Mouse (Mus musculus) gastrocnemius, adult 2 months (tissue): ENCODE measurements around the gene Coq10a. TPM values are rescaled to one million over a fixed set of nuclear protein-coding genes. Genes with fewer than 3 reads are reported as not detected.
A peak's percentile ranks its signal among the peaks of the same experiment; 100 is the strongest.

Source experiments
- DNase-seq: peaks from one replicate; pipeline ENCODE4 v3.0.0; 2022
- H3K27ac ChIP-seq: fragments of 200-600 bp; 2 replicates; pipeline ENCODE4 v1.8.1; 2022; ENCODE audit warnings: mild to moderate bottlenecking
- H3K4me3 ChIP-seq: fragments of 200-600 bp; 2 replicates; pipeline ENCODE4 v1.8.1; 2022; ENCODE audit warnings: mild to moderate bottlenecking, moderate library complexity
- CTCF ChIP-seq: fragments of 200-600 bp; IDR thresholded peaks from 2 replicates; pipeline ENCODE4 v1.8.1; 2022; ENCODE audit warnings: antibody characterized with exemption, mild to moderate bottlenecking, moderate library complexity
- intact Hi-C: fragments of 180-260 bp; cut with DNase I; formaldehyde crosslinking; loops from one replicate; pipeline ENCODE4 v1.15.1; 2025
- long read RNA-seq, 2 experiments: library from polyadenylated mRNA; stranded (forward); transcript quantifications; one replicate each; pipeline ENCODE4 v2.0.0; 2021
- total RNA-seq, 2 experiments: library from RNA; stranded (reverse); gene quantifications; 2 replicates each; pipeline ENCODE4 v1.2.3; 2021

The Coq10a gene
- total RNA-seq, result 100 to 1,000 TPM; 447 to 542 TPM
- long read RNA-seq, experiment 1, transcript Coq10a-207 (5 exons, 1,434 nt), result major isoform, 545 of 615 reads
- long read RNA-seq, experiment 1, transcript Coq10a-205 (5 exons, 1,307 nt), result minor isoform, 16 of 615 reads
- long read RNA-seq, experiment 1, transcript Coq10a-201 (5 exons, 1,421 nt), result minor isoform, 14 of 615 reads
- long read RNA-seq, experiment 1, partial matches to known transcripts, result 10 of 615 reads
- long read RNA-seq, experiment 1, other reads (novel, unspliced or antisense), result 30 of 615 reads
- long read RNA-seq, experiment 2, transcript Coq10a-205 (5 exons, 1,307 nt), result minor isoform, 23 of 858 reads
- long read RNA-seq, experiment 2, transcript Coq10a-201 (5 exons, 1,421 nt), result minor isoform, 17 of 858 reads
- long read RNA-seq, experiment 2, transcript Coq10a-207 (5 exons, 1,434 nt), result major isoform, 768 of 858 reads
- long read RNA-seq, experiment 2, partial matches to known transcripts, result 17 of 858 reads
- long read RNA-seq, experiment 2, other reads (novel, unspliced or antisense), result 33 of 858 reads

DNA sequence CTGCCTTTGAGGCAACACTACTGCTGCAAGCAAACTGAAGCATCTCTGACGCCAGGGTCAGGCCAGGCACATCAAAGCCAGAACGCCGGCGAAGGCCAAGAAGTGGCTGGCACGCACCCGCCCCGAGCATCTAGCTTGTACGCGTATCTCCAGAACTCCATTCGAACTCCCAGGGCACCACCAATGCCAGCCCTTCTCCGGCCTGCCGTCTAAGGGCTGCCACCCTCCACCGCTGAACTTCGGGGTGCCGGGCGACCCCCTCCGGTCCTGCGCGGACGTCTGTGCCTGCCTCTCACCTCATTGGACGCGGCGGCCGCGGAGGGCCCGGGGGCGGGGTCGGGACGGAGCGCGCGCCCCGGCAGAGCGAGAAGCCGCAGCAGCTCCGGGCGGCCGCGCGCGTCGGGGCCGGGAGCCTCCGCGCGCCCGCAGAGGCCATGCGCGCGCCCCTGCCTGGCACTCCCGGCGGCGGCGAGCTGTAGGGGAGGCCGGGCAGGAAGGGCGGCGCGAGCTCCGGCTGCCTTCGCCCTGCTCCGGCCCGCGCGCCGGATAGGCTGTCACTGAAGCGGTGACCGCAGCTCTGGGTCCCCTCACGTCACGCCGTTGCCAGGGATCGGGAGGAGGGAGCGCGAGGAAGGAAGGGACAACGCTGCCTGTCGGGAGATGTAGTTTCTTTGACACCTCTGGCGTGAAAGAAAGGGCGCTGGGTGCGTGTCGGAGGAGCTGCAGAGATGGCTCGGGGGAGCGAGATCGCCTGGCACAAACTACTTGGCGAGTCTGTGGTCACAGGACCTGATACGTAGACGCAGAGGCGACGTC, at the start of gene Coq10a:
Gene Coq10a, minus strand, starts transcription at position 596 of the 816 bp plus-strand sequence.
- DNase-seq, result peak; percentile 96
- Histone ChIP-seq H3K4me3 (peak within 1 kb of the TSS; percentile 89), H3K27ac (peak within 1 kb of the TSS; percentile 96)
- TF ChIP-seq CTCF, result no peak
- intact Hi-C loops, result no loop called here

DNA sequence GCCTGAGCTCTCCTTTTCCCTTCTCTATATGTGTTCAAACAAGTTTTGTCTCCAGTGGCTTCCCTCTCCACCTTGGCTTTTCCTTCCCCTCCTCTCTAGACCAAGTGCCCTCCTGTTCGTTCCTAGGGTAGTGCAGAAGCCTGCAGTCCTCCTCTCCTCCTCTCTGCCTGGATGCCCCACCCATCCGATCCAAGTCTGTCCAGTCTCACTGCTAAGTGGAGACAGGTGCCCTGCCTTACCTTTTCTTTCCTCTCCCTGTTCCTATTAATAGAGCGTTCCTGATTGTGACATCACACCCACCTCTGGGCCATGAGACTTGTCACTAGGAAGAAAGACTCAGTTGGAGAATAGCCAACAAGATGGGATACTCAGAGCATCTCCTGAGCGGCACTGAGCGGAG, 46.1 kb upstream of the Coq10a start:
- intact Hi-C loops, result no loop called here

DNA sequence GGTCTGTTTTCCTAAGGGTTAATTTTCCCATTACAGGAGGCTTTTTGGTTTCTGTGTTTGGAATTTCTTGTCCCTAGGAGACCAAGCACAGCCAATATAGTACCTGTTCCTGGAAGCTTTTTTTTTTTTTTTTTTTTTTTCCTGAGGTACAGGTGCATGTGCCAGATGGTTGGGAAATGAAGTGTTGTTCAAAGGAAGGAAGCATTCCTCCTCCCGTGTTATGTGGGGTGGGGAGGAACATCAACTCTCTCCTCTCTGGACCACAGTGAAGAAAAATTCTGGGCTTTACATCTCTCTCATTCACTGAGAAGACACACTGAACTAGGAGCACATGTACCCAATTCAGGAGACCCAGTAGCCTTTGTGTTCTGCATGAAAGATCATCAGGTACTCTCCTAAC, 44.3 kb upstream of the Coq10a start:
- intact Hi-C loops, result no loop called here
- no peak for TF ChIP-seq CTCF
- no peak overlapping the region for H3K4me3 ChIP-seq
- DNase-seq, result no peak
- H3K27ac ChIP-seq, result no peak overlapping the region

More for the DNA sequence above, 46.1 kb upstream of the Coq10a start:
- Histone ChIP-seq H3K27ac (no peak overlapping the region), H3K4me3 (no peak overlapping the region)
- no peak for TF ChIP-seq CTCF
- no peak for DNase-seq

DNA sequence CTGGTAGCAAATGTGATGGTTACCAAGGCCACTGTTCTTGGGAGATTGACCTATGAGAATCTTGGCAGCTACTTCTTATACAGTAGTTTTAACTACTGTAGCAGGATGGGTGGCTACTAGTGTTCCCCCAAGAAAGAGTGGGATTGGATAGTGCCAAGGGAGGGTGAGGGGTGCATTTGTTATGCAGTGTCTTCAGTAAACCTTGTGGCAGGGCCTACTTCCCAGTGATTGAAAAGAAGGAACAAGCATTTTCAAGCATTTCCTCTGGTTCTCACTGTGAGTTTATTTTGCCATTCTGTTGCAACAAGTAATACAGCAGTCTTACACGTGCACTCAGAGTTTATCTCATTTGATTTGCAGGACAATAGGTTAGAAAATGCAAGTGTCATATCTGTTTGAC, 43.8 kb upstream of the Coq10a start:
- no peak for TF ChIP-seq CTCF
- no peak overlapping the region; the same call in 1 of the 2 replicates for H3K27ac ChIP-seq
- intact Hi-C loops, result no loop called here
- no peak for DNase-seq
- peak overlapping the region; percentile 70 for H3K4me3 ChIP-seq

DNA sequence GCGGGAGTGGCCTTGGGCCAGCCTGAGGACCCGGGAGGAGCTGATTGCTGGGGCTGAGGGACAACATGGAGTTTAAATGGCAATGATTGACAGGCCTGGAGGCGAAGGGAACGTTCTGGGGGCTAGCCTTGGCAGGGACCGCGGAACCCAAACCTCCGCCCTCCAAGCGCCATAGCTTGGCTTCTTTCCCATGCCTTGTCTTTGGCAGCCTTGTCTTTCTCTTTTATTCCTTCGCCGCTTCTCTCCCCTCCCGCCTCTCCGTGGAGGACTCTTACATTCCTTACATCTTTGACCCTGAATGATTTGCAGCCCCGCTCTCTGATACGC, 43.2 kb upstream of the Coq10a start:
- H3K4me3 ChIP-seq, result peak overlapping the region; percentile 70
- H3K27ac ChIP-seq, result peak overlapping the region; percentile 92
- intact Hi-C loops, result no loop called here
- DNase-seq, result no peak
- no peak for TF ChIP-seq CTCF

DNA sequence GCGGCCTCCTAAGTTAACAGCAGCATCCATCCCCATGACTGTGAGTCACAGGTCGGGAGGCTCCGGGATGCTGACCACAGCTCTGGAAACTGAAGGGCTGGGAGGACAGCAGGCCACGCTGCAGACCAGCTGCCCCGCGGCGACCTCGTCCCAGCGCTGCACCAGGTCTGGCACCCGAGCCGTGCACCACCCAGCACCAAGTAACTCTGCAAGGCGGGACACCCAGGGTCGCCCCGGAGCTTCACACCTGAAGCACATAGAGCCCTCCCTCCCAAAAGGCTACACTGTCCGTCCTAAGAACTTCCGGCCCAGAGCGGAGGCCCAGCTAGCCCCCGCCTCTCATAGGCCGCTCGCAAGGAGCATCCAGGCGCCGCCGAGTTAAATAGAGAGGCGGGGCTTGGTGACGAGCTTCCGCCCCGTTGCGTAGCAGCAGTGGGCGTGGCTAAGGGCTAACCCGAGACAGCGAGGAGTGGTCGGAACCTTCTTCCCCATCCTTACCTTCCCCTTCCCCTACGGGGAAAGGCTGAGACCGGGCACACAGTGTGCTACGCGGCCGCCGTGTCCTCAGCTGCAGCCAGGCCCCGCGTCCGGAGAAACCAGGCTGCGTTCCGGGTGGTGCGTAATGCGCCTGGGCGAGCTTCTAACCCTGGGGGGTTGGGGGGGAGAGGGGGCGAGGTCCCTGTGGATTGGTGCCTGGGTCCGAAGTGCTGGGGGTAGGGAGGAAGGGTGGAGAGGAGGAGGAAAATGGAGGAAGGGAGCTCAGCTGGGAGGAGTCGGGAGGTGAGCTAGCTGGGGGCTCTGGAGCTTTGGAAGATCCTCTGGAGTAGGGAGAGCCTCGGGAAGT, 42.6 kb upstream of the Coq10a start, which contains the start of the genes Nabp2 and Rnf41:
Gene Nabp2, minus strand, starts transcription at position 282 of the 844 bp plus-strand sequence.
Gene Rnf41, plus strand, starts transcription at position 447 of the 844 bp plus-strand sequence.
- H3K4me3 ChIP-seq, result peak within 1 kb of the TSS; percentile 70
- intact Hi-C loops, result no loop called here
- no peak for TF ChIP-seq CTCF
- peak; percentile 97 for DNase-seq
- H3K27ac ChIP-seq, result peak within 1 kb of the TSS; percentile 92

DNA sequence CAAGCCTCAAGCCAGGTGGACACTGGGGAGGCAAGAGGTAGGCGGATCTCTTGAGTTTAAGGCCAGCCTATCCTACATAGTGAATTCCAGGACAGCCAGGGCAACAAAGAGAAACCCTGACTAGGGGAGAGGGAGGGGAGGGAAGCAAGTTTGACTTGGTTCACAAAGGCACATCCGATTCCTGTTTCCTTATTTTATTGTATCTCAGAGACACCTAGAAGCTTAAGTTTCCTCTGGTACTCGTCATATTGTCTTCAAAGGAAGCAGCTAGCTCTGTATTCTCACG, 41.7 kb upstream of the Coq10a start:
- intact Hi-C loops, result loop anchor here (1.0 kb wide), 1 partner anchor 45 kb away; no protein-coding TSS in a partner anchor
- TF ChIP-seq CTCF, result no peak
- Histone ChIP-seq H3K27ac (peak overlapping the region; percentile 92), H3K4me3 (peak overlapping the region; percentile 70)
- DNase-seq, result no peak

DNA sequence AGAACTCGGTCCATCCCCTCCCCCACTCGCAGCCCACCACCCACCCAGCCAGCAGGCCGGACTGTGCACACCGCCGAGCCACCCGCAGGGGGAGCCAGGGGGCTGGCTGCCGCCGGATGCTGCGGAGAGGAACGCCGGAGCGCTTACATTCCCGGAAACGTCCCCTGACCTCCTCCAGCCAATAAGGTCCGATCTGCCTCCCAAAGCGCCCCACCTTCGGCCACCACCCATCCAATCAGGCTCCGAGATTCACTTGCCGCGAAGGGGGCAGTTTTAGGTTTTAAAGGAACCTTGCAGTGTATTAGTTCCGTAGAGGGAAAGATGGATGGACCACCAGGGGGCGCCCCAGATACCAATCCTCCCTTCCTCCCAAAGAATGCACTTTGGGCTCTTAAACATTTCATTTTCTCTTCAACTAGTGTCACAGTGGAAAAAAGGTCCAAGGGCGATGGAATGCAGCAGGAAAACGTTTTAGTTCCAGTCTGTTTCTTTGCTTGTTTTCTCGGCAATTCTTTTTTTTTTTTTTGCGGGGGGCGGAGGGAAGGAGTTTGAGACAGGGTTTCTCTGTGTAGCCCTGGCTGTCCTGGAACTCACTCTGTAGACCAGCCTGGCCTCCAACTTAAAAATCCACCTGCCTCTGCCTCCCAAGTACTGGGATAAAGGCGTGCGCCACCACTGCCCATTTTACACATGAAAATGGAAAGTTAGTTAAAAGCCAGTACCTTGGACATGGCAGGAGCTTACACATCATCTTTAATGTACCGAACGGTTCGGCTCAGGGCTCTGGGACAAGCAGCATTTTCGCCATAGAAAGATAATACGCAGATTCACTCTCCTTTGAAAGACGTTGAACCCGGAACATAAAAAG, 41.1 kb upstream of the Coq10a start:
- Histone ChIP-seq H3K4me3 (peak overlapping the region; percentile 70), H3K27ac (peak overlapping the region; percentile 92)
- peak; percentile 97 for DNase-seq
- intact Hi-C loops, result loop anchor here (1.0 kb wide), 1 partner anchor 45 kb away; no protein-coding TSS in a partner anchor
- peak; percentile 78 for TF ChIP-seq CTCF

DNA sequence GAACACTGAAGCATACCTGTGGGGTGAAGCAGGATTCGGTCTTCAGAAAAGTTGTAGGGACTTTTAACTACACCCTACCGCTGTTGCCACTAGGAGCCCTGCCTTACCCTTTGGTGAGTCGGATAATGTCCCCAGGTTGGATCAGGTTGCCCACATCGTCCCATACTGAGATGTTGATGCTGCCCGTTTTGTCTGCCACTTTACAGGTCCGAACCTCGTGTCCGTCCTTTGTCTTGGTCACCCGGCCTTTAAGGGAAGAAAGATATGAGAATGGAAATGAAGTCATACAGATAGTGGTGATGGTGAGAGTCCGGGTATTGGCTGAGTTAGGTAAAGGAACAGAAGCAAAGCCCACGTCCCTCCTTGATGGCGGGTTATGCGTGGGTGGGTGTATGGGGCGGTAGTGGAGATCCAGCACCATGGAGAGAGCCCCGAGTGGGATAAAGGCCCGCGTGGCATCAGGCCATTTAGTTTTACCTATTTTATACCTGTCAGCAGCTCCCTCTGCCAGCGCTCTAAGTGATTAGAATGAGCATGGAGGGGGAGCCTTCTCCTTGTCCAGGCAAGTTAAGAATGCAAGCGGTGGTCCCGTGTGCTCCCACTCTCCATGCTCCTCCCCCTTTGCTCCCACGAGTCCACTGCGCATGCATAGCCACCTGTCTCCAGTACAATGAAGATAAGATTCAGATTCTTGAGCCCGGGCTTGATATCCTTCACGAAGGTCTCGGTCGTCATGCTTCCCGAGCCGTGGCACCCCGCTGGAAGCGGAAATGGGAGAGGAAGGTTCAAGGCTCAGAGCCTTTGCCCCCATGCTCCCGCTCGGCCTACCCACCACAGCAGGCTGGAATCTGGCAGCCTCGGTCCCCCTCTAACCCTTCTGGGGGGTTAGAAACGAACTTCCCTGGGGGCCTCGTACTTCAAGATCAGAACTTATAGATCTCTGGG, 40.1 kb upstream of the Coq10a start:
- peak overlapping the region; percentile 70 for H3K4me3 ChIP-seq
- intact Hi-C loops, result no loop called here
- DNase-seq, result no peak
- peak overlapping the region; percentile 91 for H3K27ac ChIP-seq
- TF ChIP-seq CTCF, result no peak

DNA sequence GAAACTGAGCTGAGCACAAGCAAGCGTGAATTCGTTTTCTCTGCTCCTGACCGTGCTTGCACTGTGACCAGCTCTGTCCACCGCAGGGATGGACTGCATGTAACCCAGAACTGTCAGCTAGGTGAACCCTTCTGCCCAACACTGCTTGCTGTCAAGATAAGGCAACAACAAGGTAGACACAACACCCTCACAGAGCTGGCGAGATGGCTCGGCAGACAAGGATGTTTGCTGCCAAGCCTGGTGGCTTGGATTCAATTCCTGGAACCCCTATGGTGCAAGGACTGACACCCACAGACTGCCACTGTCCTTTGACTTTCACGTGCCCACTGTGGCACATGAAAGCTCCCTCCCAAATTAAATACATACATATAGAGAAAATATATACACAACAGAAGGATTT, 35.1 kb upstream of the Coq10a start:
- DNase-seq, result no peak
- intact Hi-C loops, result no loop called here
- TF ChIP-seq CTCF, result no peak
- no peak overlapping the region for H3K4me3 ChIP-seq
- H3K27ac ChIP-seq, result no peak overlapping the region

DNA sequence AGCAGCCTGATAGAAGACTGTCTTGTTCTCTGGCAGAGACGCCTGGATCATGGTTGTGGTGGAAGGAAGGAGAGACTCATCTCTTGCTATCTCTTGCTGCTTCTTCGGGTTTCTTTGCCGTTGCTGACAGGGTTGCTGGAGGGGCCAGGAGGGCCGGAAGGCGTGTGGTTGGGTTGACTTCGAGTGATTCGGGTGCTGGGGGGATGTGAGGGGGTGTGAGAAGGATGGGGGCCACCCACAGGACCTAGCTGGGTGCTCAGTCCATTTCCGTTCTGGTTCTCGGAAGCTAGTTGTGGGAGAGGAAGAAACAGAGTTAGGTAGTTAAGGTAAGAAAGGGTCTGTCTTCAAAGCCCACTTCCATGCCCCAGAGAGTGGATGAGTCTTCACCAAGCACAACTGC, 32.8 kb upstream of the Coq10a start:
- Histone ChIP-seq H3K27ac (no peak overlapping the region), H3K4me3 (no peak overlapping the region)
- DNase-seq, result no peak
- no peak for TF ChIP-seq CTCF
- intact Hi-C loops, result loop anchor here (2.0 kb wide), 1 partner anchor 15 kb away; no protein-coding TSS in a partner anchor
